Mouse (Mus musculus) forebrain, postnatal 0 days (tissue): ENCODE measurements around the gene Ntpcr. TPM values are rescaled to one million over a fixed set of nuclear protein-coding genes. Genes with fewer than 3 reads are reported as not detected.

Source experiments
- ATAC-seq: fragments of 200-750 bp; cut with Nextera tagmentation; 2 replicates; pipeline ENCODE4 v1.8.0; 2017; ENCODE audit warnings: mild to moderate bottlenecking, moderate library complexity
- DNase-seq: peaks from one replicate; pipeline ENCODE4 v3.0.0-alpha.2; 2015
- H3K27ac ChIP-seq: fragments of 300-500 bp; sonication (generic); 2 replicates; pipeline ENCODE4 v1.5.1; 2014; ENCODE audit warnings: low read depth, mild to moderate bottlenecking, antibody characterized with exemption, low read length, moderate library complexity, mixed read lengths
- H3K27me3 ChIP-seq: fragments of 300-500 bp; sonication (generic); 2 replicates; pipeline ENCODE4 v1.6.1; 2014; ENCODE audit warnings: mild to moderate bottlenecking, low read length, mixed read lengths; ENCODE audit not compliant: insufficient read depth
- H3K36me3 ChIP-seq: fragments of 300-500 bp; sonication (generic); 2 replicates; pipeline ENCODE4 v1.6.1; 2014; ENCODE audit warnings: mild to moderate bottlenecking, moderate library complexity; ENCODE audit not compliant: insufficient read depth
- H3K4me1 ChIP-seq: fragments of 300-500 bp; sonication (generic); 2 replicates; pipeline ENCODE4 v1.6.1; 2014; ENCODE audit warnings: antibody characterized with exemption; ENCODE audit not compliant: insufficient read depth
- H3K4me2 ChIP-seq: fragments of 300-500 bp; sonication (generic); 2 replicates; pipeline ENCODE4 v1.6.1; 2014; ENCODE audit warnings: low read depth, mild to moderate bottlenecking, moderate library complexity
- H3K4me3 ChIP-seq: fragments of 300-500 bp; sonication (generic); 2 replicates; pipeline ENCODE4 v1.5.1; 2014; ENCODE audit warnings: low read depth, low read length, mixed read lengths
- H3K9ac ChIP-seq: fragments of 300-500 bp; sonication (generic); 2 replicates; pipeline ENCODE4 v1.6.1; 2014; ENCODE audit warnings: mild to moderate bottlenecking
- H3K9me3 ChIP-seq: fragments of 300-500 bp; sonication (generic); 2 replicates; pipeline ENCODE4 v1.6.1; 2016; ENCODE audit warnings: low read length
- CTCF ChIP-seq: sonication (generic); IDR thresholded peaks from 2 replicates; pipeline ENCODE4 v1.5.1; 2016; ENCODE audit warnings: antibody characterized with exemption, control low read depth, low read depth
- WGBS: fragments of 180-500 bp; shearing (Covaris S2); extraction: QIAGEN DNeasy Blood & Tissue Kit; methylation state at CpG from one replicate; pipeline ENCODE4 v1.1.7; 2014; 5-methylcytosine and 5-hydroxymethylcytosine counted together
- polyA plus RNA-seq: library from polyadenylated mRNA; unstranded; fragments of >200 nt; fragmentation: Nextera tagmentation; extraction: Ambion mirVana; gene quantifications from 2 replicates; pipeline ENCODE4 v1.2.1, GENCODE M21; 2015
- total RNA-seq: library from RNA; depleted of rRNA; stranded (reverse); fragments of >200 nt; gene quantifications from 2 replicates; pipeline ENCODE4 v1.2.3, GENCODE M21; 2014

Gene Ntpcr
- total and polyA plus RNA-seq, 2 experiments from 2014 or later = 26.5 to 34.0 TPM

DNA sequence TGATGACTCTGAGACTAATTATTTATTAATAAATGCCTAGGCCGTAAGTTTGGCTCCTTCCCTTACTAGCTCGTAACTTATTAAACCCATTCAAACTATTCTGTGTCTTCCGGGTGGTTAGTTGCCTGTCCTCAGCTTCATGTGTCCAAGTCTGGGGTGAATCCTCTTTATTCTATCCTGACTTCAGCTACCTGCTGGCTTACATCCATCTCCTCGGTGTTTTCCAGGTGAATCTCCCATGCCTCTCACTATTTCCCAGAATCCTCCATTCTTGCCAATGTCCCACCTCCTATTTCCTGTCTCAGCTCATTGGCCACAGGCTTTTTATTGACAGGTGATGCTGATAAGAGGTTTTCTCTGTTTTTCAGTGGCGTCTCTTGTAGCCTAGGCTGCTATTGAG is 20.6 kb upstream of the Ntpcr start:
- no peak overlapping the region for H3K4me3 ChIP-seq
- WGBS = 88% methylated on average over 5 of the region's 5 CpGs
- H3K27me3 ChIP-seq = no peaks in the 10 kb centered on the region
- H3K4me1 ChIP-seq = no peaks in the 10 kb centered on the region
- TF ChIP-seq CTCF = no peak
- no peak overlapping the region for H3K9ac ChIP-seq
- H3K9me3 ChIP-seq = no peaks in the 10 kb centered on the region
- no peak overlapping the region for H3K4me2 ChIP-seq
- no peak for DNase-seq
- no peak overlapping the region for H3K27ac ChIP-seq
- H3K36me3 ChIP-seq = no peaks in the 10 kb centered on the region
- ATAC-seq = no peak

DNA sequence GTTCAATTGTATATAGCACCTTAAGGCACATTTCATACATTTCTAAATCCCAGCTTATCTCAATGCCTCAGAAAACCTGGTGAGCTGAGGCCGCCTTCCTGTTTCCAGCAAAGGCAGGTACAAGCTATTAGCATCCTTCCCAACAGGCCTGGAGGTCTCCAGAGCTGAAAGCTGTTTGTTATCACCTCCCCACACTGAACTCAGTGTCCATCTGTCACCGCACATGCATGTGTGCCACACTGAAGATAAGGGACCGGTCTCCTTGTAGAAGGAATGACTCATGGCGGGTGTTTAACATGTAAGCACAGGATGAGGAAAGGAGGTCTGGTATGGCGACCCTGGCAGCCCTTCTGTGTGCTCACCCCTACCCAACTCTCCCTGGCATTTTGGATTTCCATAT is 18.2 kb upstream of the Ntpcr start:
- Histone ChIP-seq H3K4me3 (no peak overlapping the region), H3K9me3 (no peaks in the 10 kb centered on the region), H3K36me3 (no peaks in the 10 kb centered on the region), H3K9ac (no peak overlapping the region), H3K27me3 (no peaks in the 10 kb centered on the region), H3K27ac (no peak overlapping the region), H3K4me2 (no peak overlapping the region), H3K4me1 (no peaks in the 10 kb centered on the region)
- DNase-seq (no peak), ATAC-seq (no peak)
- TF ChIP-seq CTCF = no peak
- WGBS = 87% methylated on average over 5 of the region's 5 CpGs

DNA sequence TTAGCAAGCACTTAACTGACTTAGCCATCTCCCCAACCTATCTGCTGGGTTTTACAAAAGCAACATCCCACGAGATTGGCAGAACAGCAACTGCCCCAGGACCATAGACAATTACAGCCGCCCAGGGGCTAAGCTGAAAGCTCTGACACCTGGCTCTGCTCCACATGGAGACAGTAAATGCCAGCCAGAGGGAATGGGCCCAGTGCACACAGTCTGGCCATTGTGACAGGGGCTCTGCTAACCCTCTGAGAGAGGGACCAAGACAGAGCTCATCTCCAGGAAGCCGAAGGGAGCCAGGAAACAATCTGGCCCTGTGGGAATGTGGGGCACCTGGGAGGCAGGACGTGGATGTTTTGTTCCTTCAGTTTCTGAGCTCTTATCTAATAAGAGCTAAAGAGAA is 13.6 kb upstream of the Ntpcr start:
- no peak overlapping the region for H3K27ac ChIP-seq
- no peaks in the 10 kb centered on the region for H3K27me3 ChIP-seq
- H3K4me3 ChIP-seq = no peak overlapping the region
- no peak overlapping the region for H3K4me2 ChIP-seq
- no peaks in the 10 kb centered on the region for H3K36me3 ChIP-seq
- no peak for ATAC-seq
- WGBS = 21% methylated on average over 4 of the region's 4 CpGs
- no peak for TF ChIP-seq CTCF
- H3K4me1 ChIP-seq = no peaks in the 10 kb centered on the region
- no peak overlapping the region for H3K9ac ChIP-seq
- H3K9me3 ChIP-seq = no peaks in the 10 kb centered on the region
- no peak for DNase-seq

DNA sequence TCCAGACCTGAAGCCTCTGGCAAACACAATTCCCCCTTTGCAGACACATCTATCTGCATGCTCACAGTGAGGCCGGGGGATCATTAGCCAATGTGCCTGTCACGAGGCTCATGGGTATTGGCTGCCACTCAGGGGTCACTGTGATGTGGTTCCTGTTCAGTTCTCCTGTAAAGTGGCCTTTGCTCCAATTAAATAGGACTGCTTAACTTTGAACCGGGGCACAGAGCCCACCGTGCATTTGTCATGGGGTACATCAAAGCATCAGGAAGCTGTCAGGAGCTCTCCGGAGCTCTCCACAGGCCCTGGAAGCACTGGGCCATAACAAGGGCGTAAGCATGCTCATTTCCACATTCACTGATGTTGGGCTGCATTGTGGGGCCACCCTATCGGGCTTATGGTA is 13.2 kb upstream of the Ntpcr start:
- TF ChIP-seq CTCF = no peak
- no peak for DNase-seq
- Histone ChIP-seq H3K4me3 (no peak overlapping the region), H3K4me2 (no peak overlapping the region), H3K4me1 (no peaks in the 10 kb centered on the region), H3K36me3 (no peaks in the 10 kb centered on the region), H3K27ac (no peak overlapping the region), H3K9me3 (no peaks in the 10 kb centered on the region), H3K27me3 (no peaks in the 10 kb centered on the region), H3K9ac (no peak overlapping the region)
- 26% methylated on average over 7 of the region's 7 CpGs for WGBS
- ATAC-seq = no peak

DNA sequence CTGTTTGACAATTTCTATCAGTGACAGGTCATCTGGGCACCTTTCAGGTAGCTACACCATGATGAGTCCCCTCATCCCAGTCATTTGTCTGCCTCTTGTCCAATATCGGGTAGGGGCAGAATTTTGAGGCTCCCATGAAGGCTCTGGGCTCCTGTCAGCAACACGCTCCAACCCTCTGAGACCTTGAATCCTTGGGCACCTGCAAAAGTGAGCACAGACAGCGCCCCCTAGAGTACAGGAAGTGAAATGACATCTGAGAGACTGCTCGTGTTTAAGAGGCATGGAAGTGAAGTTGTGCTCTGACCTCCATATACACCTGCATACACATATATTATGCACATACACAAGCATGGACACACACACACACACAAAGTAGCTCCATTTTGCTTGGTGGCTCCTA is 10.8 kb upstream of the Ntpcr start:
- Histone ChIP-seq H3K4me2 (no peak overlapping the region), H3K9me3 (no peaks in the 10 kb centered on the region), H3K27me3 (no peaks in the 10 kb centered on the region), H3K4me1 (no peaks in the 10 kb centered on the region), H3K27ac (no peak overlapping the region), H3K4me3 (no peak overlapping the region), H3K36me3 (no peaks in the 10 kb centered on the region), H3K9ac (no peak overlapping the region)
- ATAC-seq = no peak
- peak; percentile 40 for TF ChIP-seq CTCF
- 57% methylated on average over 4 of the region's 4 CpGs for WGBS
- no peak for DNase-seq

DNA sequence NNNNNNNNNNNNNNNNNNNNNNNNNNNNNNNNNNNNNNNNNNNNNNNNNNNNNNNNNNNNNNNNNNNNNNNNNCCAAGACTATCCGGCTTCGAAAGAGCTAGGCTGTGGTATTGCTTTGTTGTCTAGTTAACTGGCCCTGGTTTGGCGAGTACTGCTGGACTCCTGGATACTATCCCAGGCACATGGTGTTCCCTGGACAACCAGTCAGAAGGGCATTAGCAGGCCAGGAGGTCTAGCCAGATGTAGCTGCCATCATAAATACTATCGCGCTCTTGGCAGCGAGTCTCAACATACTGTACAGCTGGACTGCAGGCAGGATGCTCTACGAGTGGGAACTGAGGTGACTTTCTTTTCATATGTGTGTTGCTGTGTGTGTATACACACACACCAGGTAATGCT is 7.1 kb upstream of the Ntpcr start:
- DNase-seq (no peak), ATAC-seq (no peak)
- Histone ChIP-seq H3K36me3 (no peaks in the 10 kb centered on the region), H3K27ac (no peak overlapping the region), H3K9me3 (no peaks in the 10 kb centered on the region), H3K9ac (no peak overlapping the region), H3K27me3 (no peaks in the 10 kb centered on the region), H3K4me1 (no peaks in the 10 kb centered on the region), H3K4me3 (no peak overlapping the region), H3K4me2 (no peak overlapping the region)
- 89% methylated on average over 7 of the region's 7 CpGs for WGBS
- no peak for TF ChIP-seq CTCF

DNA sequence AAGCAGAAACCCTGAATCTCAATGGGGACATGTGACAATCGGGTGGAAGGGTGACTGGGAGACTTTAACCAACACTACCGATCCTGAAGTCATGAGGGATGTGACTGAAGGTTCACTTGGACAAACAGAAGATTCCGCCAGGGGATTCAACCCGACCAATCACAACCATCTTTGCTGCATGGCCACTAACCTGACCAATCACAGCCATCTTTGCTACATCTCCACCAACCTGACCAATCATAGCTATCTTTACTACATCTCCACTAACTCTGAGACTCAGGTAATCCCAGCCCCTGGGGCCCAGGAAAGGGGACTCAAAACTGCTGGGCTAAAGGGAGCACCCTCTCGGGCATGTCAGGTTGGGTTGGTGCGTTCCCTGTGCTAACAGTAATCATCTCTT is 6.3 kb upstream of the Ntpcr start:
- H3K4me1 ChIP-seq = no peaks in the 10 kb centered on the region
- ATAC-seq = no peak
- H3K9ac ChIP-seq = no peak overlapping the region

More for the DNA sequence above, 6.3 kb upstream of the Ntpcr start:
- H3K4me3 ChIP-seq = no peak overlapping the region
- no peaks in the 10 kb centered on the region for H3K9me3 ChIP-seq
- H3K27ac ChIP-seq = no peak overlapping the region
- H3K27me3 ChIP-seq = no peaks in the 10 kb centered on the region
- no peaks in the 10 kb centered on the region for H3K36me3 ChIP-seq
- no peak for DNase-seq
- 94% methylated on average over 6 of the region's 6 CpGs for WGBS
- no peak overlapping the region for H3K4me2 ChIP-seq
- TF ChIP-seq CTCF = no peak
